Mouse (Mus musculus) myocyte (in vitro differentiated cells): ENCODE results near the gene Utp11. TPM values are rescaled to one million over a fixed set of nuclear protein-coding genes. Genes with fewer than 3 reads are reported as not detected.

ENCODE experiments used
- H3K27me3 ChIP-seq: one replicate; pipeline ENCODE4 v1.6.1; 2011; ENCODE audit not compliant: control insufficient read depth, insufficient read depth, insufficient read length
- H3K36me3 ChIP-seq: one replicate; pipeline ENCODE4 v1.6.1; 2011; ENCODE audit not compliant: control insufficient read depth, insufficient read depth
- H3K4me2 ChIP-seq: one replicate; pipeline ENCODE4 v1.6.1; 2011; ENCODE audit warnings: low read depth, control low read depth
- H3K4me3 ChIP-seq: one replicate; pipeline ENCODE4 v1.5.1; 2011; ENCODE audit warnings: mild to moderate bottlenecking, control low read depth, moderate library complexity
- H3K79me2 ChIP-seq: one replicate; pipeline ENCODE4 v1.6.1; 2011; ENCODE audit not compliant: control insufficient read depth, insufficient read depth
- H3ac ChIP-seq: one replicate; pipeline ENCODE4 v1.6.1; 2011; ENCODE audit not compliant: control insufficient read depth, insufficient read length
- CEBPB ChIP-seq: IDR thresholded peaks from 2 replicates; pipeline ENCODE4 v1.6.1; 2011; ENCODE audit warnings: mild to moderate bottlenecking, moderate library complexity; ENCODE audit not compliant: poor library complexity, insufficient read depth, severe bottlenecking
- E2F4 ChIP-seq: IDR thresholded peaks from one replicate; pipeline ENCODE4 v1.6.1; 2011; ENCODE audit warnings: mild to moderate bottlenecking, control low read depth, moderate library complexity; ENCODE audit not compliant: insufficient read depth
- MAX ChIP-seq: IDR thresholded peaks from one replicate; pipeline ENCODE4 v1.6.1; 2011; ENCODE audit warnings: low read depth, mild to moderate bottlenecking, control low read depth
- MYOD1 ChIP-seq, 3 experiments: IDR thresholded peaks; one replicate each; pipeline ENCODE4 v1.6.1; 2011; ENCODE audit warnings: control low read depth in 2 of 3, low read depth in 2 of 3, mild to moderate bottlenecking in 2 of 3, moderate library complexity in 1 of 3; ENCODE audit not compliant: insufficient read length in 2 of 3, control insufficient read depth in 1 of 3
- MYOG ChIP-seq, 3 experiments: IDR thresholded peaks; one replicate each; pipeline ENCODE4 v1.6.1; 2011; ENCODE audit warnings: control low read depth in 2 of 3, low read depth in 2 of 3, mild to moderate bottlenecking in 2 of 3; ENCODE audit not compliant: insufficient read length in 2 of 3, control insufficient read depth in 1 of 3, insufficient read depth in 1 of 3
- POLR2A ChIP-seq: IDR thresholded peaks from one replicate; pipeline ENCODE4 v1.6.1; 2011; ENCODE audit warnings: low read depth, mild to moderate bottlenecking, control low read depth, moderate library complexity; ENCODE audit not compliant: insufficient read length
- POLR2AphosphoS2 ChIP-seq: IDR thresholded peaks from one replicate; pipeline ENCODE4 v1.6.1; 2011; ENCODE audit warnings: low read depth, control low read depth; ENCODE audit not compliant: insufficient read length
- REST ChIP-seq: IDR thresholded peaks from one replicate; pipeline ENCODE4 v1.6.1; 2011; ENCODE audit warnings: mild to moderate bottlenecking, control low read depth, moderate library complexity; ENCODE audit not compliant: insufficient read depth, insufficient read length
- SRF ChIP-seq: IDR thresholded peaks from one replicate; pipeline ENCODE4 v1.6.1; 2011; ENCODE audit warnings: low read depth; ENCODE audit not compliant: control insufficient read depth, insufficient read length
- TCF12 ChIP-seq: IDR thresholded peaks from one replicate; pipeline ENCODE4 v1.6.1; 2011; ENCODE audit warnings: mild to moderate bottlenecking, control low read depth; ENCODE audit not compliant: poor library complexity, insufficient read depth, severe bottlenecking
- TCF3 ChIP-seq: IDR thresholded peaks from one replicate; pipeline ENCODE4 v1.6.1; 2011; ENCODE audit warnings: low read depth, control low read depth; ENCODE audit not compliant: insufficient read length
- USF1 ChIP-seq: IDR thresholded peaks from one replicate; pipeline ENCODE4 v1.6.1; 2011; ENCODE audit warnings: low read depth, mild to moderate bottlenecking, control low read depth, moderate library complexity
- polyA plus RNA-seq: library from polyadenylated mRNA; unstranded; fragments of >200 nt; fragmentation: generic; extraction: Trizol; gene quantifications from one replicate; pipeline ENCODE4 v1.2.1, GENCODE M21; 2012; ENCODE audit warnings: missing spikeins

Gene Utp11
- polyA plus RNA-seq, 1 experiment, result 36.2 TPM

DNA sequence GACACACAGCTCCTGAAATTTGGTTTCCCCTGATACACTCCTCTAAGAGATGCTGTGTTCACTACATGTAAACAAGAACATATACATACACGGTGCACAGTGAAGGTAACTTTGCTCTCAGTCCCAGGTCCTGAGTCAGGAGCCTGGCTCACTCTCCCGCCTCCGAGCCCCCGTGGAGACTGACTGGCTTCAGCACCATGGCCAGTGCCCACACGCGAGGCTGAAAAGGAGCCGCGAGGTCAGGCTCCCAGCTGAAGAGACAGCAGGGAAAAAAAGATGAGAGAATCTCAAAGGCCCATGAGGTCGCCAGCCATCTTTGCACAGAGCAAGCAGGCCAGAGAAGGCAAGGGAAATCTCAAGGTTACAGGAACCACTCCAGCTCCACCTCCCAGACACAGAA lies 60.1 kb downstream of the Utp11 start:
- TF ChIP-seq POLR2A (no peak), REST (peak; percentile 91)
- Histone ChIP-seq H3K4me3 (no peak overlapping the region), H3K4me2 (no peak overlapping the region), H3K79me2 (no peaks in the 10 kb centered on the region), H3K36me3 (no peaks in the 10 kb centered on the region), H3K27me3 (peaks cover 26% of the 10 kb centered on the region), H3ac (no peak overlapping the region)

GRCm38 (mm10) chr4:124632856-124633255 lies 60.5 kb downstream of the Utp11 start:
- no peak overlapping the region for H3K4me3 ChIP-seq
- TF ChIP-seq POLR2A (no peak), USF1 (no peak), MYOD1 (IDR thresholded peaks at IDR 0.05; ENCODE audit: control insufficient read depth in 1 of 3, insufficient read length in 2 of 3, low read depth in 2 of 3) (no peak), MYOG (IDR thresholded peaks at IDR 0.05; ENCODE audit: control insufficient read depth in 1 of 3, insufficient read depth in 1 of 3, insufficient read length in 2 of 3, low read depth in 2 of 3) (no peak), CEBPB (no peak), TCF3 (no peak), POLR2AphosphoS2 (no peak), E2F4 (no peak), REST (no peak), TCF12 (no peak), MAX (no peak), SRF (no peak)
- H3K79me2 ChIP-seq, result no peaks in the 10 kb centered on the region
- H3K4me2 ChIP-seq, result no peak overlapping the region
- H3K36me3 ChIP-seq, result no peaks in the 10 kb centered on the region
- no peak overlapping the region for H3ac ChIP-seq
- H3K27me3 ChIP-seq, result peaks cover 25% of the 10 kb centered on the region

DNA sequence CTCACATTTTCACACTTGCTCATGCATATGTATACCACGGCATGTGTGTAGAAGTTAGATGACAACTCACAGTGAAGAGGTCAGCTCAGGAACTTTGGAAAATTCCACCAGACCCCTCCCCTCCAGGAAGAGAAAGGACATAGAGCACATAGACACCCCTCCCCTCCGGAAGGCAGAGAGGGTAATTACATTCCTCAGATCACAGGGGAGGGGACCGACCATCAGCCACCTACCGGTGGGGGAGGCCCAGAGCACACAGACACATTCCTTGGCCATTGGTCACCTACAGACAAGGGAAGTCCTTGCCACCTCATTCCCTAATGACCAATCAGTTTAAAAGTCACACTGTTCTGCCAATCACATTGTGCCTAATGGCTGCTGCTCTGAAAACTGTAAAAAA lies 61.9 kb downstream of the Utp11 start:
- TF ChIP-seq TCF3, result no peak
- no peak for TF ChIP-seq E2F4
- no peak for TF ChIP-seq CEBPB
- no peak for TF ChIP-seq REST
- TF ChIP-seq MYOD1 (IDR thresholded peaks at IDR 0.05; ENCODE audit: control insufficient read depth in 1 of 3, insufficient read length in 2 of 3, low read depth in 2 of 3), result no peak
- no peak for TF ChIP-seq USF1
- no peak for TF ChIP-seq MYOG (IDR thresholded peaks at IDR 0.05; ENCODE audit: control insufficient read depth in 1 of 3, insufficient read depth in 1 of 3, insufficient read length in 2 of 3, low read depth in 2 of 3)
- TF ChIP-seq POLR2A, result no peak
- no peak for TF ChIP-seq TCF12
- no peak for TF ChIP-seq MAX
- TF ChIP-seq POLR2AphosphoS2, result no peak
- TF ChIP-seq SRF, result no peak
- no peak overlapping the region for H3ac ChIP-seq
- H3K79me2 ChIP-seq, result no peaks in the 10 kb centered on the region
- no peaks in the 10 kb centered on the region for H3K36me3 ChIP-seq
- H3K4me2 ChIP-seq, result no peak overlapping the region
- H3K4me3 ChIP-seq, result no peak overlapping the region
- peaks cover 19% of the 10 kb centered on the region for H3K27me3 ChIP-seq

Other genes with a start within 250 kb of the Utp11 start
- not detected for gene 3100002H09Rik, start 82.8 kb downstream of the Utp11 start, polyA plus RNA-seq
- 0.01 TPM for gene Pou3f1, start 36.8 kb downstream of the Utp11 start, polyA plus RNA-seq
- gene Fhl3, start 7.1 kb upstream of the Utp11 start, polyA plus RNA-seq, result 110 TPM
- 41.6 TPM for gene Sf3a3, start 21.2 kb upstream of the Utp11 start, polyA plus RNA-seq
- gene Inpp5b, start 48.2 kb upstream of the Utp11 start, polyA plus RNA-seq, result 25.1 TPM
- 12.9 TPM for gene Mtf1, start 108.5 kb upstream of the Utp11 start, polyA plus RNA-seq
- gene Yrdc, start 157.1 kb upstream of the Utp11 start, polyA plus RNA-seq, result 36.5 TPM
- gene 1110065P20Rik, start 157.6 kb upstream of the Utp11 start, polyA plus RNA-seq, result 82.5 TPM
- not detected for gene Maneal, start 168.6 kb upstream of the Utp11 start, polyA plus RNA-seq
- not detected for gene Epha10, start 187.3 kb upstream of the Utp11 start, polyA plus RNA-seq
- 4.5 TPM for gene 9930104L06Rik, start 243.4 kb upstream of the Utp11 start, polyA plus RNA-seq
- 45.9 TPM for gene Cdca8, start 245.7 kb upstream of the Utp11 start, polyA plus RNA-seq